Mouse (Mus musculus) MEL (cell line): ENCODE data around the gene Socs1. TPM values are rescaled to one million over a fixed set of nuclear protein-coding genes. Genes with fewer than 3 reads are reported as not detected.

Experiments used
- DNase-seq: peaks from one replicate; pipeline ENCODE4 v3.0.0; 2011; ENCODE audit warnings: low read depth, low spot score
- H3K27ac ChIP-seq: 2 replicates; pipeline ENCODE4 v1.5.1; 2012; ENCODE audit warnings: low read depth, mild to moderate bottlenecking, control low read depth, low read length, moderate library complexity; ENCODE audit not compliant: control insufficient read depth
- H3K27me3 ChIP-seq, 2 experiments: fragments of 150-350 bp in 1 of 2; sonication (generic) in 1 of 2; 2 replicates each; pipeline ENCODE4 v1.6.1; 2012; ENCODE audit warnings: low read length in 2 of 2, mild to moderate bottlenecking in 2 of 2, improper control_type of control experiment in 1 of 2, moderate library complexity in 1 of 2; ENCODE audit not compliant: insufficient read depth in 2 of 2, control insufficient read depth in 1 of 2
- H3K36me3 ChIP-seq, 2 experiments: 2 replicates each; pipeline ENCODE4 v1.6.1; 2012 to 2014; ENCODE audit warnings: low read length in 2 of 2, improper control_type of control experiment in 1 of 2, inconsistent platforms in 1 of 2, mild to moderate bottlenecking in 1 of 2; ENCODE audit not compliant: insufficient read depth in 2 of 2, control insufficient read depth in 1 of 2
- H3K4me1 ChIP-seq, 2 experiments: fragments of 150-350 bp in 1 of 2; sonication (generic) in 1 of 2; 2 replicates each; pipeline ENCODE4 v1.6.1; 2012; ENCODE audit warnings: low read length in 2 of 2, improper control_type of control experiment in 1 of 2, mild to moderate bottlenecking in 1 of 2; ENCODE audit not compliant: insufficient read depth in 2 of 2, control insufficient read depth in 1 of 2
- H3K4me3 ChIP-seq, 2 experiments: fragments of 150-350 bp in 1 of 2; sonication (generic) in 1 of 2; 2 replicates each; pipeline ENCODE4 v1.5.1; 2012; ENCODE audit warnings: low read depth in 2 of 2, low read length in 2 of 2, mild to moderate bottlenecking in 2 of 2, moderate library complexity in 2 of 2, control low read depth in 1 of 2, improper control_type of control experiment in 1 of 2; ENCODE audit not compliant: control insufficient read depth in 1 of 2, insufficient read depth in 1 of 2
- H3K79me2 ChIP-seq: 2 replicates; pipeline ENCODE4 v1.6.1; 2012; ENCODE audit warnings: mild to moderate bottlenecking, low read length, moderate library complexity; ENCODE audit not compliant: control insufficient read depth, poor library complexity, insufficient read depth
- H3K9ac ChIP-seq: 2 replicates; pipeline ENCODE4 v1.6.1; 2012; ENCODE audit warnings: low read depth, mild to moderate bottlenecking, control low read depth, low read length, moderate library complexity; ENCODE audit not compliant: control insufficient read depth, poor library complexity, severe bottlenecking
- H3K9me3 ChIP-seq: fragments of 150-350 bp; sonication (generic); replicated peaks from 2 replicates; pipeline ENCODE4 v1.6.1; 2012; ENCODE audit warnings: mild to moderate bottlenecking, low read length, improper control_type of control experiment, moderate library complexity; ENCODE audit not compliant: insufficient read depth
- BHLHE40 ChIP-seq: IDR thresholded peaks from 2 replicates; pipeline ENCODE4 v1.6.1; 2012; ENCODE audit warnings: low read depth, mild to moderate bottlenecking, inconsistent platforms, low read length, improper control_type of control experiment, borderline replicate concordance
- CHD1 ChIP-seq: IDR thresholded peaks from 2 replicates; pipeline ENCODE4 v1.6.1; 2012; ENCODE audit warnings: low read depth, mild to moderate bottlenecking, inconsistent platforms, low read length, improper control_type of control experiment
- CHD2 ChIP-seq: IDR thresholded peaks from 2 replicates; pipeline ENCODE4 v1.6.1; 2011; ENCODE audit warnings: low read length, improper control_type of control experiment
- E2F4 ChIP-seq: IDR thresholded peaks from 2 replicates; pipeline ENCODE4 v1.6.1; 2011; ENCODE audit warnings: low read depth, low read length, improper control_type of control experiment, borderline replicate concordance
- ELF1 ChIP-seq: IDR thresholded peaks from 2 replicates; pipeline ENCODE4 v1.6.1; 2014; ENCODE audit warnings: low read depth, mild to moderate bottlenecking, inconsistent platforms, low read length, improper control_type of control experiment, moderate library complexity
- ETS1 ChIP-seq: IDR thresholded peaks from 2 replicates; pipeline ENCODE4 v1.6.1; 2012; ENCODE audit warnings: low read depth, mild to moderate bottlenecking, inconsistent platforms, low read length, improper control_type of control experiment, moderate library complexity
- GABPA ChIP-seq: IDR thresholded peaks from 2 replicates; pipeline ENCODE4 v1.6.1; 2012; ENCODE audit warnings: low read depth, mild to moderate bottlenecking, inconsistent platforms, low read length, improper control_type of control experiment, moderate library complexity
- HCFC1 ChIP-seq: IDR thresholded peaks from 2 replicates; pipeline ENCODE4 v1.6.1; 2012; ENCODE audit warnings: low read depth, mild to moderate bottlenecking, inconsistent platforms, low read length, improper control_type of control experiment, moderate library complexity
- JUND ChIP-seq: IDR thresholded peaks from 2 replicates; pipeline ENCODE4 v1.6.1; 2011; ENCODE audit warnings: low read depth, mild to moderate bottlenecking, improper control_type of control experiment, low read length
- KAT2A ChIP-seq: conservative IDR thresholded peaks from 2 replicates; pipeline ENCODE4 v1.6.1; 2012; ENCODE audit warnings: low read depth, low read length, improper control_type of control experiment, inconsistent platforms
- MEF2A ChIP-seq: IDR thresholded peaks from 2 replicates; pipeline ENCODE4 v1.6.1; 2014; ENCODE audit warnings: low read depth, mild to moderate bottlenecking, inconsistent platforms, low read length, improper control_type of control experiment; ENCODE audit not compliant: poor library complexity, insufficient replicate concordance, severe bottlenecking; ENCODE audit errors: extremely low read depth
- MXI1 ChIP-seq: IDR thresholded peaks from 2 replicates; pipeline ENCODE4 v1.6.1; 2011; ENCODE audit warnings: mild to moderate bottlenecking, low read depth, low read length, improper control_type of control experiment
- MYB ChIP-seq: IDR thresholded peaks from 2 replicates; pipeline ENCODE4 v1.6.1; 2011; ENCODE audit warnings: mild to moderate bottlenecking, low read depth, low read length, improper control_type of control experiment
- POLR2A ChIP-seq, 2 experiments: IDR thresholded peaks; 2 replicates each; pipeline ENCODE4 v1.6.1; 2011 to 2012; ENCODE audit warnings: low read length in 2 of 2, mild to moderate bottlenecking in 2 of 2, control low read depth in 1 of 2, improper control_type of control experiment in 1 of 2, low read depth in 1 of 2, moderate library complexity in 1 of 2; ENCODE audit not compliant: control insufficient read depth in 1 of 2, insufficient read depth in 1 of 2, poor library complexity in 1 of 2
- POLR2AphosphoS2 ChIP-seq: IDR thresholded peaks from 2 replicates; pipeline ENCODE4 v1.6.1; 2011; ENCODE audit warnings: low read length, improper control_type of control experiment
- RCOR1 ChIP-seq: IDR thresholded peaks from 2 replicates; pipeline ENCODE4 v1.6.1; 2012; ENCODE audit warnings: low read depth, mild to moderate bottlenecking, inconsistent platforms, low read length, improper control_type of control experiment
- SMC3 ChIP-seq: IDR thresholded peaks from 2 replicates; pipeline ENCODE4 v1.6.1; 2011; ENCODE audit warnings: low read depth, low read length, improper control_type of control experiment
- UBTF ChIP-seq: IDR thresholded peaks from 2 replicates; pipeline ENCODE4 v1.6.1; 2012; ENCODE audit warnings: low read depth, mild to moderate bottlenecking, inconsistent platforms, low read length, improper control_type of control experiment, moderate library complexity, borderline replicate concordance; ENCODE audit not compliant: insufficient read depth
- ZC3H11A ChIP-seq: IDR thresholded peaks from 2 replicates; pipeline ENCODE4 v1.6.1; 2012; ENCODE audit warnings: low read depth, mild to moderate bottlenecking, inconsistent platforms, low read length, improper control_type of control experiment
- polyA plus RNA-seq, 2 experiments: library from polyadenylated mRNA; stranded (reverse) in 1 of 2; unstranded in 1 of 2; fragments of >175 nt in 1 of 2; fragments of >200 nt in 1 of 2; gene quantifications; 2 replicates each; pipeline versions ENCODE4 v1.2.1 to v1.2.4; 2012; ENCODE audit warnings: low replicate concordance in 2 of 2, low read depth in 1 of 2; ENCODE audit not compliant: insufficient read length in 2 of 2, insufficient read depth in 1 of 2, missing spikeins in 1 of 2
- total RNA-seq: library from RNA; depleted of rRNA; stranded (reverse); fragments of 300-350 nt; gene quantifications from 2 replicates; pipeline ENCODE4 v1.2.3, GENCODE M21; 2012

The Socs1 gene
- total and polyA plus RNA-seq, 3 experiments: 0.12 to 0.36 TPM; not detected in 1

- H3K9ac ChIP-seq: no peak overlapping the region
- H3K36me3 ChIP-seq: no peaks in the 10 kb centered on the region
- H3K4me1 ChIP-seq: peaks cover 0 to 3% of the 10 kb centered on the region in 2 experiments; a peak in 2 of 4 replicates
- H3K9me3 ChIP-seq: no peaks in the 10 kb centered on the region
- TF ChIP-seq ELF1: no peak
- no peak for TF ChIP-seq ETS1
- H3K27me3 ChIP-seq: peaks cover 2 to 4% of the 10 kb centered on the region in 2 experiments; a peak in 3 of 4 replicates
- H3K27ac ChIP-seq: no peak overlapping the region
- DNase-seq: no peak
- H3K79me2 ChIP-seq: no peaks in the 10 kb centered on the region
- no peak overlapping the region for H3K4me3 ChIP-seq
Observed at GRCm38 (mm10) chr16:10819966-10820365, 34.6 kb upstream of the Socs1 start.

GRCm38 (mm10) chr16:10818579-10819135 is 33.3 kb upstream of the Socs1 start:
- H3K4me1 ChIP-seq: peaks cover 5 to 16% of the 10 kb centered on the region in 2 experiments; a peak in 3 of 4 replicates
- no peak for TF ChIP-seq UBTF
- no peak for TF ChIP-seq E2F4
- no peak for TF ChIP-seq MEF2A
- TF ChIP-seq HCFC1: no peak
- no peak for TF ChIP-seq ZC3H11A
- no peak for TF ChIP-seq KAT2A
- TF ChIP-seq BHLHE40: no peak
- TF ChIP-seq SMC3: no peak
- TF ChIP-seq POLR2A (IDR thresholded peaks at IDR 0.05; ENCODE audit: control insufficient read depth in 1 of 2, insufficient read depth in 1 of 2, low read depth in 1 of 2, low read length in 2 of 2, poor library complexity in 1 of 2): no peak
- TF ChIP-seq RCOR1: no peak
- TF ChIP-seq CHD2: no peak
- no peak for TF ChIP-seq POLR2AphosphoS2
- no peak for TF ChIP-seq CHD1
- no peak for TF ChIP-seq JUND
- TF ChIP-seq MXI1: no peak
- TF ChIP-seq GABPA: no peak
- no peak for TF ChIP-seq MYB
- TF ChIP-seq ELF1: no peak
- TF ChIP-seq, all 39 proteins: peak for 0
- no peaks in the 10 kb centered on the region for H3K9me3 ChIP-seq
- peaks cover 2 to 4% of the 10 kb centered on the region in 2 experiments; a peak in 3 of 4 replicates for H3K27me3 ChIP-seq
- peaks cover 0 to 7% of the 10 kb centered on the region in 2 experiments; a peak in 2 of 4 replicates for H3K36me3 ChIP-seq
- H3K4me3 ChIP-seq: no peak overlapping the region
- H3K79me2 ChIP-seq: no peaks in the 10 kb centered on the region
- no peak for DNase-seq
- H3K9ac ChIP-seq: no peak overlapping the region
- no peak overlapping the region for H3K27ac ChIP-seq
